In genomic region chr11:106158081-106158929, GRCm38 (mm10) we compare ENCODE assay signal across 8 mouse cellular contexts. TPM values are rescaled to one million over a fixed set of nuclear protein-coding genes. Genes with fewer than 3 reads are reported as not detected.
DNase-seq lines count a peak whose midpoint lies in the region; ATAC-seq and TF ChIP-seq lines count a peak whose summit lies in the region.

No protein-coding gene starts in this region.

- peak; percentile 31 for DNase-seq in kidney, adult 2 months
- DNase-seq in kidney, adult 18-20 months, result no peak
- peak; percentile 49 for DNase-seq in Muller cell, postnatal 12 days (ENCODE audit: inconsistent ontology term)
- no peak for DNase-seq in limb, embryonic 10.5 days (ENCODE audit: low spot score)
- peak; percentile 32 for DNase-seq in midbrain, embryonic 10.5 days (ENCODE audit: low spot score)
- peak; percentile 67 to 71 for DNase-seq in thymus, postnatal 10 days (ENCODE audit: low spot score in 2 of 2)
- DNase-seq in gastrocnemius, adult 8-10 months (ENCODE audit: low spot score in 2 of 2), result no peak

- no peak for ATAC-seq in forebrain, embryonic 16.5 days

- TF ChIP-seq CTCF in kidney, adult 2 months (conservative IDR thresholded peaks at IDR 0.05; ENCODE audit: insufficient read depth, insufficient read length, low read depth, low read length), result peak; percentile 69

- TF ChIP-seq POLR2A in kidney, adult 2 months (IDR thresholded peaks at IDR 0.05; ENCODE audit: low read depth, low read length), result no peak

- peak overlapping the region; percentile 83 for H3K4me2 ChIP-seq in forebrain, embryonic 16.5 days (ENCODE audit: low read length)

- H3K9me3 ChIP-seq in forebrain, embryonic 16.5 days (ENCODE audit: control insufficient read depth, low read length), result no peaks in the 10 kb centered on the region
- no peaks in the 10 kb centered on the region for H3K9me3 ChIP-seq in limb, embryonic 10.5 days (replicated peaks)
- no peaks in the 10 kb centered on the region for H3K9me3 ChIP-seq in midbrain, embryonic 10.5 days (replicated peaks)

- no peak overlapping the region for H3K27ac ChIP-seq in kidney, adult 2 months (ENCODE audit: insufficient read depth, low read depth, low read length)
- H3K27ac ChIP-seq in forebrain, embryonic 16.5 days (ENCODE audit: low read length), result peak overlapping the region; percentile 1; the same call in 1 of the 2 replicates
- H3K27ac ChIP-seq in limb, embryonic 10.5 days, result peak overlapping the region; percentile 100
- peak overlapping the region; percentile 93 for H3K27ac ChIP-seq in midbrain, embryonic 10.5 days (replicated peaks)

- H3K27me3 ChIP-seq in kidney, adult 2 months (replicated peaks; ENCODE audit: control insufficient read depth, insufficient read depth, low read length), result no peaks in the 10 kb centered on the region
- no peaks in the 10 kb centered on the region for H3K27me3 ChIP-seq in forebrain, embryonic 16.5 days (replicated peaks; ENCODE audit: control insufficient read depth, insufficient read depth, low read length)
- H3K27me3 ChIP-seq in limb, embryonic 10.5 days (ENCODE audit: low read depth, poor library complexity, severe bottlenecking), result no peaks in the 10 kb centered on the region
- no peaks in the 10 kb centered on the region for H3K27me3 ChIP-seq in midbrain, embryonic 10.5 days (ENCODE audit: low read depth, poor library complexity, severe bottlenecking)

- H3K9ac ChIP-seq in forebrain, embryonic 16.5 days (replicated peaks; ENCODE audit: low read depth, low read length), result peak overlapping the region; percentile 97; the same call in 1 of the 2 replicates

- H3K4me1 ChIP-seq in kidney, adult 2 months (ENCODE audit: control insufficient read depth, insufficient read depth, low read length), result peaks cover 6% of the 10 kb centered on the region; the same call in 1 of the 2 replicates
- H3K4me1 ChIP-seq in forebrain, embryonic 16.5 days (replicated peaks; ENCODE audit: control insufficient read depth, insufficient read depth, low read length), result peaks cover 29% of the 10 kb centered on the region
- peaks cover 54% of the 10 kb centered on the region for H3K4me1 ChIP-seq in limb, embryonic 10.5 days
- peaks cover 39% of the 10 kb centered on the region for H3K4me1 ChIP-seq in midbrain, embryonic 10.5 days

- H3K36me3 ChIP-seq in kidney, adult 2 months (ENCODE audit: control insufficient read depth, insufficient read depth, low read length), result no peaks in the 10 kb centered on the region
- H3K36me3 ChIP-seq in forebrain, embryonic 16.5 days (ENCODE audit: control insufficient read depth, insufficient read depth), result peaks cover 25% of the 10 kb centered on the region
- H3K36me3 ChIP-seq in limb, embryonic 10.5 days, result peaks cover 74% of the 10 kb centered on the region
- H3K36me3 ChIP-seq in midbrain, embryonic 10.5 days, result peaks cover 72% of the 10 kb centered on the region

- no peak overlapping the region for H3K4me3 ChIP-seq in kidney, adult 2 months (ENCODE audit: insufficient read depth, low read depth, low read length)
- H3K4me3 ChIP-seq in forebrain, embryonic 16.5 days (replicated peaks; ENCODE audit: low read length), result peak overlapping the region; percentile 79
- H3K4me3 ChIP-seq in limb, embryonic 10.5 days, result peak overlapping the region; percentile 91
- H3K4me3 ChIP-seq in midbrain, embryonic 10.5 days, result peak overlapping the region; percentile 92

- 49% methylated on average over 14 of the region's 14 CpGs for WGBS in kidney, adult 2 months
- WGBS in forebrain, embryonic 16.5 days, result 51% methylated on average over 14 of the region's 14 CpGs
- WGBS in limb, embryonic 10.5 days, result 65% methylated on average over 14 of the region's 14 CpGs
- 63% methylated on average over 14 of the region's 14 CpGs for WGBS in midbrain, embryonic 10.5 days

RNA-seq across cellular contexts. Expression of gene Gm10840, which starts 2.3 kb away (rescaled TPM):
- not detected in 2 replicates for polyA plus RNA-seq in kidney, adult 2 months (2012; rRNA removed)
- 1.1 and 1.2 TPM in 2 replicates for polyA plus RNA-seq in forebrain, embryonic 16.5 days (2015; fragmentation: Nextera tagmentation; extraction: Ambion mirVana)
- polyA plus RNA-seq in limb, embryonic 10.5 days (2016; fragmentation: Nextera tagmentation; extraction: Ambion mirVana), result 1.0 TPM in 1 of 2 replicates, not detected in the other
- polyA plus RNA-seq in midbrain, embryonic 10.5 days (2016; fragmentation: Nextera tagmentation; extraction: Ambion mirVana), result 0.57 TPM in 1 of 2 replicates, not detected in the other
- total RNA-seq in gastrocnemius, adult 8-10 months (2022), result not detected

RNA-seq across cellular contexts. Expression of gene Limd2, which starts 2.4 kb away (rescaled TPM):
- 27.8 and 48.3 TPM in 2 replicates for polyA plus RNA-seq in kidney, adult 2 months (2012; rRNA removed)
- polyA plus RNA-seq in forebrain, embryonic 16.5 days (2015; fragmentation: Nextera tagmentation; extraction: Ambion mirVana), result 205 and 209 TPM in 2 replicates
- 603 and 638 TPM in 2 replicates for polyA plus RNA-seq in limb, embryonic 10.5 days (2016; fragmentation: Nextera tagmentation; extraction: Ambion mirVana)
- 364 and 366 TPM in 2 replicates for polyA plus RNA-seq in midbrain, embryonic 10.5 days (2016; fragmentation: Nextera tagmentation; extraction: Ambion mirVana)
- 1 to 10 TPM; 2.2 to 2.8 (median 2.4) TPM for total RNA-seq in gastrocnemius, adult 8-10 months (2022)

RNA-seq across cellular contexts. Expression of gene Strada, which starts 43.7 kb away (rescaled TPM):
- 28.4 and 28.5 TPM in 2 replicates for polyA plus RNA-seq in kidney, adult 2 months (2012; rRNA removed)
- polyA plus RNA-seq in forebrain, embryonic 16.5 days (2015; fragmentation: Nextera tagmentation; extraction: Ambion mirVana), result 28.8 and 30.9 TPM in 2 replicates
- polyA plus RNA-seq in limb, embryonic 10.5 days (2016; fragmentation: Nextera tagmentation; extraction: Ambion mirVana), result 37.8 and 45.3 TPM in 2 replicates
- 41.8 and 42.4 TPM in 2 replicates for polyA plus RNA-seq in midbrain, embryonic 10.5 days (2016; fragmentation: Nextera tagmentation; extraction: Ambion mirVana)
- total RNA-seq in gastrocnemius, adult 8-10 months (2022), result 10 to 100 TPM; 11.1 to 14.7 (median 12.6) TPM

RNA-seq across cellular contexts. Expression of gene Ccdc47, which starts 57.8 kb away (rescaled TPM):
- 14.0 and 20.6 TPM in 2 replicates for polyA plus RNA-seq in kidney, adult 2 months (2012; rRNA removed)
- polyA plus RNA-seq in forebrain, embryonic 16.5 days (2015; fragmentation: Nextera tagmentation; extraction: Ambion mirVana), result 110 TPM in 2 replicates
- 57.4 and 60.1 TPM in 2 replicates for polyA plus RNA-seq in limb, embryonic 10.5 days (2016; fragmentation: Nextera tagmentation; extraction: Ambion mirVana)
- polyA plus RNA-seq in midbrain, embryonic 10.5 days (2016; fragmentation: Nextera tagmentation; extraction: Ambion mirVana), result 69.9 and 74.0 TPM in 2 replicates
- 10 to 100 TPM; 59.2 to 76.2 (median 65.5) TPM for total RNA-seq in gastrocnemius, adult 8-10 months (2022)

RNA-seq across cellular contexts. Expression of gene Ddx42, which starts 58.4 kb away (rescaled TPM):
- 8.3 and 10.0 TPM in 2 replicates for polyA plus RNA-seq in kidney, adult 2 months (2012; rRNA removed)
- polyA plus RNA-seq in forebrain, embryonic 16.5 days (2015; fragmentation: Nextera tagmentation; extraction: Ambion mirVana), result 112 and 115 TPM in 2 replicates
- 94.9 and 108 TPM in 2 replicates for polyA plus RNA-seq in limb, embryonic 10.5 days (2016; fragmentation: Nextera tagmentation; extraction: Ambion mirVana)
- polyA plus RNA-seq in midbrain, embryonic 10.5 days (2016; fragmentation: Nextera tagmentation; extraction: Ambion mirVana), result 100 and 112 TPM in 2 replicates
- total RNA-seq in gastrocnemius, adult 8-10 months (2022), result 10 to 100 TPM; 22.8 to 26.9 (median 24.4) TPM

Comparison
In these comparisons a context has a peak if more than half of its experiments do, and no peak if none do; other contexts are left out.
1. DNase-seq: peak in kidney, adult 2 months (single experiment), Muller cell, postnatal 12 days (single experiment), midbrain, embryonic 10.5 days (single experiment) and thymus, postnatal 10 days (2 of 2); none in kidney, adult 18-20 months (single experiment), limb, embryonic 10.5 days (single experiment) and gastrocnemius, adult 8-10 months (0 of 2).